Mouse (Mus musculus) layer of hippocampus, postnatal 10 days (tissue): Measurements from ENCODE around the gene Aagab. TPM values are rescaled to one million over a fixed set of nuclear protein-coding genes. Genes with fewer than 3 reads are reported as not detected.

Experiments used
- DNase-seq, 2 experiments: peaks; one replicate each; pipeline ENCODE4 v3.0.0; 2021; ENCODE audit warnings: low spot score in 2 of 2
- total RNA-seq, 2 experiments: library from RNA; stranded (reverse); gene quantifications; 2 replicates each; pipeline ENCODE4 v1.2.3; 2021

Aagab gene
- total RNA-seq, 2 experiments from 2014 or later: 47.9 to 52.6 TPM

DNA sequence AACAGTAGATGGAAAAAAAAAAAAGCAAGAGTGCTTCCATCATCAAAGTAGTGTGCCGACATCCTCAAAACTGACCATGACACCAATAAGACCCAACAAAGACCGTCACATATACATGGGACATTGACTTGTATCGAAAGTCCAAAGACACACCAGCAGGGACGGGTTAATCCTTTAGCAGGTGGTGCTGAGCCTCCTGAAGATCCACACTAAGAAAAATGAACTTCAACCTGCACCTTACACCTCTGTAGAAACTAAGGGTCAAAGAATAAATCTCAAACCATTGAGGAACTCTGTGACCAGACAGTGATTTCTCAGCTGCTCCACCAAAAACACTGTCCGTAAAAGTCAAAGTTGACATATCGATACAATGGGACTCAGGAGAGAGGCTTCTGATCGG, 67.4 kb downstream of the Aagab start:
- DNase-seq: no peak

DNA sequence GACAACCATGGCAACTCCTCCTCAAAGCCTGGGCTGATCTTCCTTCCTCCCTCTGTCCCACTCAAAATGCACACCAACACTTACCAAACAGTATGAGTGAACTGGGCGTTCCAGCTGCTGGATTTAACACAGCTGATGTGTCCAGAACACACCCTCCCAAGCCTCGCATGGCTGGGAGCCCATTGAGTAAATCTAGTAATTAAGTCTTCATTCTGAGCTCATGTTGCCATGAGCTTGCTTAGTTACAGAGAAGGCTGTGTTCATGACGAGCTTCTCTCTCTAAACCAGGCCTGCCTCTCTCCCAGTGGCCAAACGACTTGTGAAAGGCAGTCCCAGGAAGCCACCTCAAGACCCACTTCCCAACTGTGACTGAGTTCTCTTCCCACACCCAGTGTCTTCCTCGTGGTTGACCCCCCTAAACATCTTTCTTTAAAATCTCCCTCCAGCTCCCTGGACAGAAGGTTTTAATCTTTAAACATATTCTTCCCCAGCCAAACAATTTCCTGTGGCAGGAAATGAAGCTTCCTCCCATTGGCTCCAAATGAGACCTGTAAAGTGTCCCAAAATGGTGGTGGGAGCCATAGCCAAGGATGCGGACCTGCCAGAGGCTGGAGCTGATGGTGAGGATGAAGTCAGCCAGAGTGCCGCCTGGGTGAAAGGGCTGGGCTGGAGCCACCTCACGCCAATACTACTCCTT, 70.5 kb downstream of the Aagab start:
- no peak for DNase-seq

DNA sequence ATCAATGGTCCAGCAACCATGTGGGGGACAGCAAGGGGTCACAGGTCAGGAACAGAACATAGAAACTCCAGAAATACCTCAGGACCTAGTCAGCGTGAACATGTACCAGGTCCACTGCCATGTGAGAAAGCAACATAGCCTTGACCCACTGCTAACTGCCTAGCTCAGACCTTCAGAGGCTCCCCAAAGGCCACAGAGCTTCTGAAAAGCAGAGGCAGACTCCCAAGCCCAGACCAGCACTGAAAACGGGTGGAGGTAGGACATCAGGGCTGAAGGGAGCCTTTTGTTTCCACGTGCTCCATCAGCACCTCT, 71.0 kb downstream of the Aagab start:
- DNase-seq: no peak

DNA sequence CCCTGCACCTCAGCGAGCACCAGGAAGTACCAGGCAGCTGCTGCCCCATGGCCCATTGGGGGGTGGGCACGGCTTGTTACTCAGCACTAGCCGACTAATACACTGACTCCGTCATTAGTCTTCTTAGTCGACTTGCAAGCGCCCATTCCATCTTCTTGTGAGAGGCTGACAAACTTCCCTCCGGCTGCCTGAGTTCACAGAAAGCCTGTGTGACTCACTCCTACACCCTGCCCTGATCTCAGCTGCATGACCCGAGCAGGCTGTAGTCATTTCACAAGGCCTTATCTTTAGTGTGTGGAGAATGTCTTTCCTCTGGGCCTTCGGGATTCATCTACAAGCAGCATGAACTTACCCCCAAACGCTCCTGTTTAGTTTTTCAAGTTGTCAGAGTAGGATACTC, 72.2 kb downstream of the Aagab start:
- no peak for DNase-seq

DNA sequence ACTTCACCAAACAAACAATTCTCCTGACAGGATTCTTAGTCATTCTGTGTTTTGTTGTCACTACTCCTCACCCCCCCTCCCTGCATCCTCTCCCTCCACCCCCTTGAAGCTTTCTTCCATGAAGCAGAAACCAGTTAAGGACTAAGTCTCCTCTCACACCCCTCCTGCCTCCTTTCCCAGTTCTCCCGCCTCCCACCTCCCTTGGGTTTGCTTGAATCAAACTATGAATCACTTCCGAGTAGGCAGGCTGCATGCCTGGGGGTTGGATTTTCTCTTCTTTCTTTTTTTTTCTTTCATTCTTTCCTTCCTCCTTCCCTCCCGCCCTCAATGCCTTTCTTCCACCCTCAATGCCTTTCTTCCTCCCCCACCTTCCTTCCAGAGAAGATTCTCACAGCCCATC, 75.2 kb downstream of the Aagab start:
- no peak for DNase-seq

DNA sequence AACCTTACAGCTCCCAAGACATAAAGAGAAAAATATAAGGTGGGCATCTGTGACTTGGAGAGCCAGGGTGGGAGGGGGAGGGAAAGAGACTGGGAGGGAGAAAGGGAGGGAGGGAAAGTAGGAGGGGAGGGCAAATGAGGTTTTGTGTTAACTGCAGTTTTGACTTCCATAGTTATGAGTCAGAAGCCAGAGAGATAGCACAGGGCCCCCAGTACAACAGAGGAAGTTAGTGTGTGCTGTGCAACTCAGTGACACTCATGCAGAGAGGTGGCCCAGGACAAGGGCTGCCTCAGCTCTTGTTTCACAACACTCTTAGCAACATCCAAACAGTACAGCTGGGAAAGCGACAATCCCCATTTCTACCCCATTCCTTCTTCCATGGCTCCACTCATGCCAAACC, 75.6 kb downstream of the Aagab start:
- DNase-seq: no peak

DNA sequence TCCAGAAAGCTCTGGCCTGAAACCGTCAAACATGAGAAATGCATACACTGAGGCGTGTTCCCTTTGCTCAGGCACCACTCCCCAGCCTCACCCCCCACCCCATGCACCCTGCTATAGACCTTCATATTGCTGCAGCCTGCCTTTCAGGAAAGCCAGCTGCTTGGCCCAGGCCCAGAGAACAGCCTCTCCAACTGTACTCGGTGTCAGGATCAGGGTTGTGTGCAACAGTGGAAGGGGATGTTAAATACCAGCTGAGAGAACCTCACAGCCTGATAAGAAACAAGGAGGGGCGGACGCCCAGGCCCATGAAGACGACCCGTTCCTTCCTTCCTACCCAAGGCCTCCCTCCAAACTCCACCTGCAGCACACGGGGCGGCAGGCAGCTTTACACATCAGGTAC, 79.8 kb downstream of the Aagab start:
- no peak for DNase-seq

DNA sequence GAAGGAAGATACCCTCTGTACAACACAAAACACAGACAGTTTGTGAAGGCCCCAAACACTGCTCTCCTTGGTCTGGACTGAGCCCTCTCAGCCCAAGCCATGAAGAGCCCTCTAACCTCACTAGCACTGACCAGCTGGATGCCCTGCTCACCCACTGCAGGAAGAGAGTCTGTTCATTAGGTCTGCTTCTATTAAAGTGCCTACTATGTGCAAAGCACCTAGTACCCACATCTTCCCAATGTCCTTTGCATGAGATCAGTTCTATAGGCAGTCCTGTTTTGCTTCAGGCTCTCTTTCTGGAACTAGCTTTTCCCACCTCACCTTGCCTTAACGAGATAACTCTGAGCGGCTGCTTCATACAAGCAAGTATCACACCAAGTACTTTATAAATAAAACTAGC, 80.5 kb downstream of the Aagab start:
- DNase-seq: no peak

DNA sequence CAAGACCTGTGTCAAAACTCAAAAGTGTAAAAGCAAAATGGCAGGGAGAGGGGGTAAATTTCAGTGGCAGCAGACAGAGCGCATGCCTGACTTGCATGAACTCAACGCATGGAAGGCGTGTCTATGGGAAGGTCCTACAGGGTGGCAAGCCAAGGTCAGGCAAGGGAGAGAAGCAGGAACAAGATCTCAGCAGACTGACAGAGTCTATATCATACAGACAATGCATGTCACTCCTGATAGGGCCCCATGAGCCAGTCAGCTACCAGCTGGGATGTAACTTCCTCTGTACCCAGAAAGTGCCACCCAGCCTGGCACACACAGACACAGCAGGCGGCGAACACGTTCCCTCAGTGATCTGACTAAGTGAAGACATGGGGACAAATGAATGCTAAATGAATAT, 81.8 kb downstream of the Aagab start:
- DNase-seq: no peak

DNA sequence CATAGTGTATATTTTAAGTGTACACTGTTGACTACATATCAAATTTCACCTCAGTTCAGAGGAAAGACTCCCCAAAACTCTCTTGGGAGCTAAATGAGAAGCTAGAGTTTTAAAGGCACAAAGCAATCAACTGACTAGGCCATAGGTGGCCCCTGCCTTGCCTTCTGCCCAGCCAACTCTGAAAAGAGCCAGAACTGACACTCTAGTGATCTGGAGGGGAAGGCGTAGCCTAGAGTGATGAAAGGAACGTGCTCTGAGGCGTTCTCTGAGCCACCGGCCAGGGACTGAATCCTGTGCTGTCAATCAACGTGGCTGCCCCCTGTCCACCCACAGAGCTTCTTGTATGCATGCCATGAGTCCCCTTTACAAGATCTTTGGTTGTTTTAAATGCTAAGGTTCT, 82.9 kb downstream of the Aagab start:
- DNase-seq: no peak

DNA sequence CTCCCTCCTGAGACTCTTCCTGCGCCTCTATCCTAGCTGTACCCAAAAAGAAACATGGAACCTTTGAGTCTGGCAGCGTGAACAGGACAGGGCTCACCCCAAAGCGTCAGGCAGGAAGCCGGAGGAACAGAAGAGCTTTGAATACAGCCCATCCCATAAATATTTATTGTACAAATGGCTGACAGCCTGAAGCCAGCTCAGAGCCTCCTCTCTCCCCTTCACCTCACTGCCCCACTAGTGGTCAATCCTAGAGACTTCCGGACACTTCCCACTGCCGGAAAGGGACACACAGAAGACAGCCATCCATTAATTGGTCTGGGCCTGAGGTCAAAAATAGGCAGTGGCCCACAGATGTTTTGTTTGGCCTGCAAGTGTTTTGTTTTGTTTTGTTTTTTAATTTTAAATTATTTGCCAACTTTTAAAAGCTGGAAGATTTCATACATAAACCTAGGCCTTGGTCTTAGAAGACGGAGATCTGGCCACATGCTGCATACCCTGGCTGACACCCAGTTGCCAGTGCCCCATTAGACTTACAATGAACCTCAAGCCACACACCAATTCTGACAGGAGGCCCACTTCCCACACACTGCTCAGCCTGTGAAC, 85.1 kb downstream of the Aagab start:
- no peak for DNase-seq

DNA sequence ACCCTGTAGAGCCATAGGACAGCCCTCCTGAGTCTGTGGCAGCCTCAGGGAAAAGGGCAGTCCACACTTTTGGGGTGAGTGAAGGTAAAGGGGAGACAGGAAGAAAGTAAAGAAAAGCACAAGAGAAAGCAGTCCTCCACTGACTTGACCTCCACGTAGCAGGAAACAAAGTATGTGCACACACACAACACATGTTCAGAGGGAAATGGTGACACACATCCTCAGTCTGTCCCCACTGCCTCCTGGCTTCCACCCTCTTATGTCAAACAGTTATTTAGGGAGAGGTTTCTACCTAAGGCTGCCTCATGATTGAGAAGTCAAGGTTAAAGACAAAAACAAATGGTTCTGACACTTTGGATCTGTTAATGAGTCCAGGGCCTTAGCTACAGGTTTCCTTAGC, 88.1 kb downstream of the Aagab start:
- DNase-seq: no peak

DNA sequence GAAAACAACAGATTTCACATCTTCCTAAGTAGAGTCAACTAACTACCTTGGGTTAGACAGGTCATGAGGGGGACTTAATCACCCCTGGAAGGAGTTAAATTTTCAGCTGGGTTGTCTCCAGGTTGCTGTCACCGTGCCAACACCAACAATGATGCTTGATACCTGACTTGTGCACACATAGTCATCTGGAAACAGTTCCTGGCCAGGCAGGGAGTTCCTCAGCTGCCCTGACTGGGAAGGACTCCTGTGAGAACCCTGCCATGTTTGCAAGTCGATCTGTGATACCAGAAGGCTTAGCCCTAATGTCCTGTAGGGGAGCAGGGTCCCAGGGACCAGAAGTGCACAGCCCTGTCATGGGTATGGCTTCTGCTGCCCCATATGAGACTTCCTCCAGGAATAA, 89.5 kb downstream of the Aagab start:
- no peak for DNase-seq

Other genes starting within 250 kb of the Aagab start
- gene Map2k5, start 224.8 kb upstream of the Aagab start, total RNA-seq: 10 to 100 TPM; 34.6 to 36.2 TPM
- 10 to 100 TPM; 37.2 to 37.5 TPM for gene 2300009A05Rik, start 203.4 kb upstream of the Aagab start, total RNA-seq
- gene Iqch, start 167 bp upstream of the Aagab start, total RNA-seq: under 1 TPM in 1 of 2 experiments, not detected in 1; 0.22 TPM
- 10 to 100 TPM; 12.2 to 14.2 TPM for gene Smad3, start 155.3 kb downstream of the Aagab start, total RNA-seq